In the genomic region with DNA sequence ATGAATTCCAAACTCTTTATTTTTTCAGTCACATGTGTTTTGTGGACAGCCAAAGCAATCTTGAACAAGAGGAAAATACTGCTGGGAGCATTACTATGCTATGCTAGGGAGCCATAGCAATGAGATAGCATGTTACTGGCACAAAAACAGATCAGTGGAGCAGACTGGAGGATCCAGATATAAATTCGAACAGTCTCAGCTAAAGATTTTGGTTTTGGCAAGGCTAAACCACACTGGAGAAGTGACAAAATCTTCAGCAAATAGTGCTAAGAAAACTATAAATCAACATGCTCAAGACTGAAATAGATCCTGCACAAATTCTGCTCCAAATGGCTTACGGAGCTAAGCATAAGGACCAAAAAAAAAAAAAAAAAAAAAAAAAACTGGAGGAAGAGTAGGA, we compare ENCODE assay signal across 19 mouse cellular contexts. TPM values are rescaled to one million over a fixed set of nuclear protein-coding genes. Genes with fewer than 3 reads are reported as not detected.
DNase-seq lines count a peak whose midpoint lies in the region; ATAC-seq and TF ChIP-seq lines count a peak whose summit lies in the region.
"Had no signal": no experiment of that assay in that cellular context is flagged by ENCODE, and none has a peak within 500 bp of the region (broad histone marks: within the 10 kb centered on the region; RNA-seq: fewer than 3 reads in every experiment).

No protein-coding gene starts in this region.

- no peak for TF ChIP-seq CTCF in forebrain, postnatal 0 days (IDR thresholded peaks at IDR 0.05; ENCODE audit: low read depth)

- H3K4me2 ChIP-seq in forebrain, postnatal 0 days (ENCODE audit: low read depth) = no peak overlapping the region
- no peak overlapping the region for H3K4me2 ChIP-seq in forebrain, embryonic 13.5 days
- H3K4me2 ChIP-seq: embryonic facial prominence, embryonic 13.5 days; hindbrain, embryonic 13.5 days had no signal

- peak; percentile 76 for DNase-seq in forebrain, postnatal 0 days
- peak; percentile 22 to 61 for DNase-seq in left cerebral cortex, postnatal 14 days (ENCODE audit: low spot score in 2 of 2)
- DNase-seq in left cerebral cortex, postnatal 36 days (ENCODE audit: low spot score in 2 of 2) = no peak
- DNase-seq in brain, adult 2 months (ENCODE audit: low read depth, low spot score) = peak; percentile 72
- no peak for DNase-seq in cerebellum, adult 18-20 months
- DNase-seq: adrenal gland, adult 8-10 months; adrenal gland, postnatal 36 days; cerebellum, adult 11-12 months; cerebellum, adult 9-11 months; cerebellum, postnatal 36 days; gastrocnemius, adult 2 months; gastrocnemius, postnatal 25 days; heart, postnatal 14 days; kidney, adult 11 months had no signal

- no peaks in the 10 kb centered on the region for H3K27me3 ChIP-seq in forebrain, postnatal 0 days (ENCODE audit: insufficient read depth, low read length)
- H3K27me3 ChIP-seq in forebrain, embryonic 13.5 days = no peaks in the 10 kb centered on the region
- H3K27me3 ChIP-seq: embryonic facial prominence, embryonic 13.5 days; hindbrain, embryonic 13.5 days had no signal

- peak; percentile 86 for ATAC-seq in forebrain, postnatal 0 days
- ATAC-seq in forebrain, embryonic 13.5 days = no peak
- ATAC-seq: hindbrain, postnatal 0 days had no signal

- WGBS in forebrain, postnatal 0 days = 66% methylated on average over 2 of the region's 2 CpGs
- WGBS in forebrain, embryonic 13.5 days = 89% methylated on average over 2 of the region's 2 CpGs

- no peaks in the 10 kb centered on the region for H3K36me3 ChIP-seq in forebrain, postnatal 0 days (ENCODE audit: insufficient read depth)
- no peaks in the 10 kb centered on the region for H3K36me3 ChIP-seq in forebrain, embryonic 13.5 days (ENCODE audit: poor library complexity, severe bottlenecking)
- H3K36me3 ChIP-seq: embryonic facial prominence, embryonic 13.5 days; heart, embryonic 10.5 days; hindbrain, embryonic 13.5 days had no signal

- no peaks in the 10 kb centered on the region for H3K4me1 ChIP-seq in forebrain, postnatal 0 days (ENCODE audit: insufficient read depth)
- H3K4me1 ChIP-seq in forebrain, embryonic 13.5 days = no peaks in the 10 kb centered on the region
- H3K4me1 ChIP-seq: heart, embryonic 10.5 days; hindbrain, embryonic 13.5 days had no signal

- intact Hi-C loops in left cerebral cortex, postnatal 14 days (cut with DNase I) = no loop called here
- intact Hi-C loops in left cerebral cortex, postnatal 36 days (cut with DNase I) = no loop called here

- no peaks in the 10 kb centered on the region for H3K9me3 ChIP-seq in forebrain, postnatal 0 days (ENCODE audit: low read length)
- H3K9me3 ChIP-seq in forebrain, embryonic 13.5 days (replicated peaks) = no peaks in the 10 kb centered on the region
- H3K9me3 ChIP-seq: embryonic facial prominence, embryonic 13.5 days; heart, embryonic 10.5 days; hindbrain, embryonic 13.5 days had no signal

- H3K4me3 ChIP-seq in forebrain, postnatal 0 days (ENCODE audit: low read depth, low read length) = no peak overlapping the region
- H3K4me3 ChIP-seq in forebrain, embryonic 13.5 days = no peak overlapping the region
- H3K4me3 ChIP-seq: embryonic facial prominence, embryonic 13.5 days; gastrocnemius, adult 2 months; heart, embryonic 10.5 days; hindbrain, embryonic 13.5 days had no signal

- H3K9ac ChIP-seq in forebrain, postnatal 0 days = no peak overlapping the region
- H3K9ac ChIP-seq in forebrain, embryonic 13.5 days = no peak overlapping the region
- H3K9ac ChIP-seq: embryonic facial prominence, embryonic 13.5 days; hindbrain, embryonic 13.5 days had no signal

- H3K27ac ChIP-seq in forebrain, postnatal 0 days (ENCODE audit: low read depth, low read length) = no peak overlapping the region
- H3K27ac ChIP-seq in forebrain, embryonic 13.5 days = no peak overlapping the region
- H3K27ac ChIP-seq: embryonic facial prominence, embryonic 13.5 days; gastrocnemius, adult 2 months; heart, embryonic 10.5 days; hindbrain, embryonic 13.5 days; hindbrain, postnatal 0 days had no signal

RNA-seq across cellular contexts. Expression of a gene that starts 12.6 kb away (rescaled TPM):
- 3.3 and 4.8 TPM in 2 replicates for total RNA-seq in forebrain, postnatal 0 days (2014; rRNA removed)
- polyA plus RNA-seq in forebrain, postnatal 0 days (2015; fragmentation: Nextera tagmentation; extraction: Ambion mirVana) = 2.6 and 3.8 TPM in 2 replicates
- 5.5 and 9.8 TPM in 2 replicates for polyA plus RNA-seq in forebrain, embryonic 13.5 days (2015; fragmentation: Nextera tagmentation; extraction: Ambion mirVana)
- total RNA-seq in left cerebral cortex, postnatal 14 days (2021) = 1 to 10 TPM; 1.3 to 1.8 TPM
- total RNA-seq in left cerebral cortex, postnatal 36 days (2021) = 1 to 10 TPM; 1.4 to 1.8 TPM

Comparison
In these comparisons a context has a peak if more than half of its experiments do, and no peak if none do; other contexts are left out.
1. DNase-seq: peak in forebrain, postnatal 0 days (single experiment), left cerebral cortex, postnatal 14 days (2 of 2) and brain, adult 2 months (single experiment); none in left cerebral cortex, postnatal 36 days (0 of 2) and cerebellum, adult 18-20 months (0 of 2).